Mouse (Mus musculus) forebrain, embryonic 13.5 days (tissue): ENCODE measurements at regions not wholly inside any gene's neighbourhood (a gene's known extent, or its start where the extent isn't known, plus 50 kb on each side); places are given as distances from the start of the nearest gene placed in this dataset.

Source experiments
- ATAC-seq: fragments of 200-750 bp; cut with Nextera tagmentation; 2 replicates; pipeline ENCODE4 v1.8.0; 2017
- H3K27ac ChIP-seq: fragments of 300-500 bp; sonication (generic); 2 replicates; pipeline ENCODE4 v1.5.1; 2015; ENCODE audit warnings: inconsistent platforms, mild to moderate bottlenecking, moderate library complexity
- H3K27me3 ChIP-seq: fragments of 300-500 bp; sonication (generic); 2 replicates; pipeline ENCODE4 v1.6.1; 2015; ENCODE audit warnings: mild to moderate bottlenecking, inconsistent platforms
- H3K36me3 ChIP-seq: fragments of 300-500 bp; sonication (generic); 2 replicates; pipeline ENCODE4 v1.6.1; 2015; ENCODE audit warnings: mild to moderate bottlenecking, inconsistent platforms; ENCODE audit not compliant: poor library complexity, severe bottlenecking
- H3K4me1 ChIP-seq: fragments of 300-500 bp; sonication (generic); 2 replicates; pipeline ENCODE4 v1.6.1; 2015; ENCODE audit warnings: inconsistent platforms
- H3K4me2 ChIP-seq: fragments of 300-500 bp; sonication (generic); 2 replicates; pipeline ENCODE4 v1.6.1; 2015; ENCODE audit warnings: inconsistent platforms, mild to moderate bottlenecking, moderate library complexity
- H3K4me3 ChIP-seq: fragments of 300-500 bp; sonication (generic); 2 replicates; pipeline ENCODE4 v1.5.1; 2015; ENCODE audit warnings: mild to moderate bottlenecking, inconsistent platforms
- H3K9ac ChIP-seq: fragments of 300-500 bp; sonication (generic); 2 replicates; pipeline ENCODE4 v1.6.1; 2015; ENCODE audit warnings: mild to moderate bottlenecking, inconsistent platforms
- H3K9me3 ChIP-seq: fragments of 300-500 bp; sonication (generic); replicated peaks from 2 replicates; pipeline ENCODE4 v1.6.1; 2016; ENCODE audit warnings: inconsistent platforms
- WGBS: fragments of 180-500 bp; shearing (Covaris S2); methylation state at CpG from one replicate; pipeline ENCODE4 v1.1.7; 2015; 5-methylcytosine and 5-hydroxymethylcytosine counted together

DNA sequence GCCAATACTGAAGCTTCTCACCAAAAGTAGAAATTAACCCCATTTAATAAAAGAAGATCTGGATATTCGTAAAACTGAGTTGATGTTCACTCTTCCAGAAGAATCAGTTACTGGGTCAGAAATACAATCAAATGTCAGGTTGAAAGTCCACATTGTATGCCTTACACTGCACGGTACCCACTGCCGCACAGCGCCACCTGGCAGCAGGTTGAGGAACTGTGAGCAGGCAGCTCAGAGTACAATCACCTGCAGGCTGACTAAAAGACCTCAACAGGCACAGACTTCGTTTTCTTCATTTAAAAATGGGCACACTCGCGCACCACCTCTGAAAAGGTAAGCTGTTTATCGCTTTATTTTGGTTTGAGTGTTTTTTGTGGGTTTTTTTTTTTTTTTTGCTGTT, 341.8 kb upstream of the Mms22l start:
- Histone ChIP-seq H3K27me3 (no peaks in the 10 kb centered on the region), H3K4me1 (peaks cover 5% of the 10 kb centered on the region; the same call in 1 of the 2 replicates), H3K4me2 (no peak overlapping the region), H3K9ac (no peak overlapping the region), H3K4me3 (no peak overlapping the region), H3K36me3 (no peaks in the 10 kb centered on the region), H3K9me3 (0 out of 2 replicates have a peak, but pooled peaks cover 3% of the 10 kb centered on the region), H3K27ac (no peak overlapping the region)
- peak; percentile 91 for ATAC-seq
- 16% methylated on average over 8 of the region's 8 CpGs for WGBS

DNA sequence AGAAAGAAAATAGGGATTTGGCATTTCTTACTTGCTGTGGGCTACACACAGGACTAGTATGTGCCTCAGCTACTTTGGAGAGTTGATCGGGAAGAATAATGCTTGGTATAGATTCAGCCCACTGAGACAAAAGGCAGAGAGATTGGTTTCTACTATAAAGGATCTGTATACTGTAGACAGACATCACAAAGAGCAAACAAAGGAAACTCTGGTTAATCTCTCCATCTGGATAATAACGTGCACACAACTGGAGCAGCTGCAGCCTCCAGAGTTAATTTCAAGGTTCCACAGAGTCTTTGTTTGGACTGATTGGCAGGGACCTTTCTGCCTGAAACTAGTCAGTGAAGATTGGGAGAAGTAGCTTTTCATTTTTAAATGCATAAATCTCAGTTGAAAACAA, 322.5 kb upstream of the Mms22l start:
- Histone ChIP-seq H3K4me2 (no peak overlapping the region), H3K27ac (peak overlapping the region; percentile 10; the same call in 1 of the 2 replicates), H3K27me3 (no peaks in the 10 kb centered on the region), H3K4me1 (peaks cover 5% of the 10 kb centered on the region; the same call in 1 of the 2 replicates), H3K9ac (no peak overlapping the region), H3K4me3 (no peak overlapping the region), H3K36me3 (no peaks in the 10 kb centered on the region), H3K9me3 (no peaks in the 10 kb centered on the region)
- WGBS: 12% methylated on average over 2 of the region's 2 CpGs
- peak; percentile 43; the same call in 1 of the 2 replicates for ATAC-seq

DNA sequence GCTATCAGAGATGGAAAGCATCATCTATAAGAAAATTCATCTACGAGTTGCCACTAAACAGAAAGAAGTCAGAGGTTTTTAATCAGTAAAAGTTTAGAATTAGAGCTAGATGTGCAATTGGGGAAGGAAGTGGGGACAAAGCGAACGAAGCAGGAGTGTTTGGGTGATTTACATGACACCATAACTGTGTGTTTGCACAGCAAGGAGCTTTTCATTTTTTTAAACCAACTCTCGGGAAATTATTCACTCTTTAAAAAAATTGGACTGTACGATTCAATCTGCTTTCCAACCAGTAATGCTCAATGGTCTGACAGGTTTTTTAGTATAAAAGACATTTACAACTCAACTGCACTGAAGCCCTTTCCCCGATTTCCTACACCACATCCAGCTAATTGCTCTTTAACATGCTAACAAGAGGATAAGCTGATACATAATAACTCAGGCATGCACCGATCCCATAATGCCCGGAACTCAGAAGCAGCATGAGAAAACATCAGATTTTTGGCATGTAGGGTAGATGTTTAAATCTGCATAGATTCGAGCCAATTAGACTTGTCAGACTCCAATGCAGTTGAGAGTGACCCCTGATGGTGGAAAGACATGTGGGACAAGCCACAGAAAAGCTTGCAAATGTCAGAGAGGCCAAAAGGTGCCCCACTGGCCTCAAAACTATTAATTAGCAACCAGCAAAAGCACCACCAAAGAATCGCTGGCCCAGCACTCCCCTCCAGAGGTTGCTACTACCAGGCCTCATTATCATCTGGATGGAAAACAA, 282.8 kb upstream of the Mms22l start:
- H3K36me3 ChIP-seq: no peaks in the 10 kb centered on the region
- H3K27me3 ChIP-seq: no peaks in the 10 kb centered on the region
- no peak overlapping the region for H3K9ac ChIP-seq
- H3K4me3 ChIP-seq: no peak overlapping the region
- H3K4me2 ChIP-seq: peak overlapping the region; percentile 33
- peak; percentile 91 for ATAC-seq
- no peaks in the 10 kb centered on the region for H3K9me3 ChIP-seq
- peak overlapping the region; percentile 67 for H3K27ac ChIP-seq
- 12% methylated on average over 10 of the region's 10 CpGs for WGBS
- H3K4me1 ChIP-seq: peaks cover 44% of the 10 kb centered on the region

DNA sequence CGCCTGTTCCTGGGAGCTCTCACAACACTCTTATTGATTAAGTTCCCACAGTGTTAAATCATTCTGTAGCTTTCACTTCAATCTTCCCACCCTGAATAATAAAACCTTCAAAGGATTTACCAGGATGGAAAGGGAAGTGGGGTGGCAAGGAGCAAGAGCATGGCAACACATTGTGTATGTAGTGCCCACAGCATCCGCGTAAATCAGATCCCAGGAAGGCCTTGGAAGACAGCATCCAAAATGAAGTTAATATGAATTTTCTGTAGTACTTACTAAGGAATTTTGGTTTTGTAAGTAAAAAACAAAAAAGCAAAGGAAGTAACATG, 282.3 kb upstream of the Mms22l start:
- Histone ChIP-seq H3K4me1 (peaks cover 49% of the 10 kb centered on the region), H3K4me2 (peak overlapping the region; percentile 33; the same call in 1 of the 2 replicates), H3K4me3 (no peak overlapping the region), H3K27ac (peak overlapping the region; percentile 67), H3K36me3 (no peaks in the 10 kb centered on the region), H3K9me3 (no peaks in the 10 kb centered on the region), H3K27me3 (no peaks in the 10 kb centered on the region), H3K9ac (no peak overlapping the region)
- WGBS: 13% methylated on average over 3 of the region's 3 CpGs
- ATAC-seq: no peak; the same call in 1 of the 2 replicates

DNA sequence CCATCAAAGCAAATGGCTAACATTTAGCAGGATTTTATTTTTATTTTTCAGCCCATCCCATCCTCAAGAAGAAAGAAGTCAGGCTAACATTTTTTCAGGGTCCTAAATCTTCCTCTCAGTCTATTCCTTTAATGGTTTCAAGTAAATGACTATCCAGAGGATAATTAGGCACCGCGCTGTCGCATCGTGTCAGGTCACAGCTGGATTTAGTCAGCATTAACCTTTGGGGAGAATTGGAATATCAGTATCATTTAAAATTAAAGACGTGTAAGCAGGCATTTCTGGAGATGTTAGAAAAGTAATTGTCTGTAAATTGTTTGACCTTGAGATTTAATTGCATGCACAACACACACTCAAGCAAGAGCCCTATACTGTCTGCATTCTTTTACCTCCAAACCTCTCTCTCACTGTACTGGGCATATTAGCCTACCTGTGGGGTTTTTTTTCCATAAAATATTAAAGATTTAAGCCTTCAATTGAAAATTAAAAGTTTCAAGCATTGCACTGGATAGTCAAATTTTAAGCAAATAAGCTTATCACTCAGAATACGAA, 277.8 kb upstream of the Mms22l start:
- Histone ChIP-seq H3K4me2 (peak overlapping the region; percentile 33; the same call in 1 of the 2 replicates), H3K27me3 (no peaks in the 10 kb centered on the region), H3K36me3 (no peaks in the 10 kb centered on the region), H3K4me3 (no peak overlapping the region), H3K9ac (no peak overlapping the region; the same call in 1 of the 2 replicates), H3K9me3 (no peaks in the 10 kb centered on the region), H3K27ac (peak overlapping the region; percentile 73), H3K4me1 (peaks cover 56% of the 10 kb centered on the region)
- no peak; the same call in 1 of the 2 replicates for ATAC-seq
- WGBS: 15% methylated on average over 6 of the region's 6 CpGs

DNA sequence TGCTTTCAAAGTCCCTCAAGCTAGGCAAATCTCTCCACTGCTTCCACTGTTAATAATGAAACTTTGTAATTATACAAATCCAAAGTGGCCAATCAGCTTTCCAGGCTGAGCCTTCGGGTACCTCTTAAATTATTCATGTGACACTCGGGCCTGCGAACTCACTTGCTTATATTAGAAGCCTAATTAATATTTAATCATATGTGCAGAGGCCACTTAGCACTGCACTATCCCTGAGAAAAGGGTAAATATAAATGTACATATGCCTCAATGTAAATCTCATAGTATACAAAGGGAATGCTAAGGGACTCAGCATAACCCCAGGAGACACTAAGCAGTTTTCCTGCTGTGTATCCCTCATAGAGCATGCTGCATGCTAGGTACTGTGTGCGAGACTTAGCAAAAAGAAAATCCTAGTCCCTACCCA, 277.2 kb upstream of the Mms22l start:
- Histone ChIP-seq H3K4me2 (0 out of 2 replicates have a peak overlapping the region, but pooled peaks have one; percentile 33), H3K27ac (peak overlapping the region; percentile 73), H3K9me3 (no peaks in the 10 kb centered on the region), H3K4me3 (no peak overlapping the region), H3K9ac (no peak overlapping the region), H3K27me3 (no peaks in the 10 kb centered on the region), H3K36me3 (no peaks in the 10 kb centered on the region), H3K4me1 (peaks cover 49% of the 10 kb centered on the region)
- WGBS: 18% methylated on average over 4 of the region's 4 CpGs
- peak; percentile 82 for ATAC-seq

DNA sequence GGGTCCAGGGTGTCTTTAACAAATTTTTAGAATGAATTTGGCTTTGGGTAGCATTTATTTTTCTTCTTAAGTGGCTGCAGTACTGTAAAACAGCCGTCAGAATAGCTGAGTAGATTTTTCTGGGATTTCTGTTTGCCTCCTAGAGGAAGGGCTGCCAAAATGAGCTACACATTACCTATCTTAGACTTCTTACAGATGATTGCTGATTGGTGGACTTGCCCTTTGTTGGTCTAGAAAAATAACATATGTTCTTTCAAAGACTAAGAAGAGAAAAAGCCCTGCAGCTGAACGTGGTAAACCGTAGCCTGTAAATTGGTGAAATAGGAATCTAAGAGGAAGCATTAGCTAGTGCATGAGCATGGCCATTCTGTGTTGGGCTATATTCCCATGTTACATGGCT, 276.7 kb upstream of the Mms22l start:
- Histone ChIP-seq H3K9ac (no peak overlapping the region), H3K4me1 (peaks cover 45% of the 10 kb centered on the region), H3K9me3 (no peaks in the 10 kb centered on the region), H3K36me3 (no peaks in the 10 kb centered on the region), H3K4me2 (no peak overlapping the region), H3K4me3 (no peak overlapping the region), H3K27me3 (no peaks in the 10 kb centered on the region), H3K27ac (peak overlapping the region; percentile 73)
- peak; percentile 64 for ATAC-seq
- WGBS: 40% methylated on average over 3 of the region's 3 CpGs

DNA sequence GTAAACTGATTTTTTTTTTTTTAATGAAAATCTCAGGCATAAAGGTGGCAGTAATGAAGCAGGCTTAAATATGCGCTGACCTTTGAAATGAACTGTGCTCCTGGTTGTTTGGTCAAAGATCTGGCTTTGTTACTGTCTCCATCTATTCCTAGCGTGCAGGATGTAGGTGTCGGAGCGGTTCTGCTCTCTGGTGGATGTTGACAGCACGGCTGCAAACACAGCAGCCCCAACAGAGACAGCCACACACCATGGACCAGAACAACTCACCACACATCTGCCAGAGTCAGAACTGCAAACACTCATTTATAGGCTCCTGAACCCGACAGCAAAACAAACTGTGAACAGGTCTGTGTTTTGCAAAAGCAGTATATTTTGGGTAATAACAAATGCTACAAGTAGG, 251.1 kb upstream of the Mms22l start:
- ATAC-seq: peak; percentile 46
- Histone ChIP-seq H3K36me3 (no peaks in the 10 kb centered on the region), H3K4me3 (no peak overlapping the region; the same call in 1 of the 2 replicates), H3K27me3 (no peaks in the 10 kb centered on the region), H3K9me3 (no peaks in the 10 kb centered on the region), H3K9ac (no peak overlapping the region), H3K4me1 (peaks cover 14% of the 10 kb centered on the region), H3K27ac (no peak overlapping the region), H3K4me2 (peak overlapping the region; percentile 24)
- WGBS: 36% methylated on average over 6 of the region's 6 CpGs

DNA sequence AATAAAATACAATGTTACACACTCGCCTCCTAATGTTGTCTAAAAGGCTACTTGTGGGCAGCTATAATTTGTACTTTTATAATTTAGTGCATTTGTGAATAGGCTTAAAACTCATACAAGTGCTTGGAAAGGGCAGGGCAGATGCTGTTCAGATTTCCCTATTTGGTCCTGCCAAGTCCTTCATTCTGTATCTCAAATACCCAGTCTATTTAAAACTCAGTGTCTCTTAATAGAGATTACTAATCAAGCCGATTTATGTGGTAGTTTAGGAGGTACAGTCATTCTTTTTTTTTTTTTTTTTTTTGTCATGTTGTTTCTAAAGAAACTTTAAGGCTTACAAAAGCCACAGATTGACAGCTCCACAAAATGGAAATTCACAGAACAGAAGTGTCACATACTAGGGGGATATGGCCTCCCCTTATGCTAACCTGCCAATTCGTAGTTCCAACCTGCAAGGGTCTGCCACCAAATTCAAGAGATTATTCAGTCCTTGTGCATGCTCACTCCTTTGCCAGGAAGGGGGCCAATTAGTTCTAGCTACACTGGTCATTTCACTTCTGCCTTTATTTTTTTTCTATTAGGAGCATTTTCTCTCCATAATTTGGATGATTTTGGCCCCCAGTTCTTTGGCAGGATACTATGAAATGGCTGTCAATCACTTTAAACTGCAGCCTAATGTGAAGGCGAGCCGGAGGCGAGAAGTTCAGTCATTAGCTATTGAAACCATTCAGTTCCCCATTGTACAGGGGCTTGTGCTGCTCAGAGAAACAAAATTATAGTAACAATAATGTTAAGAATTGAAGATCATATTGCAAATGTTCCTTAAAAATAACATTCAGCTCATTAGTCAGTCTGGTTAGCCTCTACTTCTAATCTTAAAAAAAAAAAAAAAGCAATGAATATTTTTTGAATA, 247.9 kb upstream of the Mms22l start:
- WGBS: 17% methylated on average over 6 of the region's 6 CpGs
- no peak overlapping the region for H3K9ac ChIP-seq
- no peaks in the 10 kb centered on the region for H3K36me3 ChIP-seq
- no peaks in the 10 kb centered on the region for H3K27me3 ChIP-seq
- peak overlapping the region; percentile 48; the same call in 1 of the 2 replicates for H3K27ac ChIP-seq
- no peaks in the 10 kb centered on the region for H3K9me3 ChIP-seq
- no peak overlapping the region for H3K4me2 ChIP-seq
- peak; percentile 96 for ATAC-seq
- H3K4me1 ChIP-seq: peaks cover 14% of the 10 kb centered on the region
- no peak overlapping the region for H3K4me3 ChIP-seq

DNA sequence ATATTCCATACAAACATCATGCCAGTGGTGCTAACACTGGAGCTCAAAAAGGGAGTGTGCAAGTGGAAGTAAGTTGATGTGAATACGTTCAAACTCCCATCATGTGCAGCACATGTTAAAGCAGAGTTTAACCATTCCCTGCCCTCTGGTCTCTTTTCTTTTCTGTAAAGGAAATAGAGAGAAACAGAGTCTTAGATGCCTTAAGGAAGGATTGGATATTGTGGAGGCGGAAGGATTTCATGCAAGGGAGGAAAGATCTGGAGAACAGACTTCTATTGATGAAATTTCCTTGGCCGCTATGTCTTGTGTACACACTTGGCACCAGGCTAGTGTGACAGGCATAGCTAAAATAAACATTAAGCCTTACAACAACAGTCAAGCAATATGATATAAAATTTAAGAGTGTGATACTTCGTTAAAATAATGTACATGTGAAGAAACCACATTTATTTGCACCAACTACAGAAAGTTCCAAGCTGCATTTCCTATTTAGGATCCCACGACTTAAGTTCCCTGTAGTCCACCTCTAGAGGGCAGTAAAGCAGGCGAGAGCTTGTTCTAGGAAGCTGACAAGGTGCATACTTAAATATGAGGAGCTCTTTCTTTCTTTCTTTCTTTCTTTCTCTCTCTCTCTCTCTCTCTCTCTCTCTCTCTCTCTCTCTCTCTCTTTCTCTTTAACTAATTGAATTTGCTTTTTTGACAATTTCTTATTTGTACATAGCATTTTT, 246.8 kb upstream of the Mms22l start:
- no peak overlapping the region for H3K9ac ChIP-seq
- no peaks in the 10 kb centered on the region for H3K27me3 ChIP-seq
- peak overlapping the region; percentile 74 for H3K27ac ChIP-seq
- no peak overlapping the region for H3K4me2 ChIP-seq
- peak; percentile 54 for ATAC-seq
- no peak overlapping the region for H3K4me3 ChIP-seq
- H3K4me1 ChIP-seq: peaks cover 14% of the 10 kb centered on the region
- H3K36me3 ChIP-seq: no peaks in the 10 kb centered on the region
- no peaks in the 10 kb centered on the region for H3K9me3 ChIP-seq
- WGBS: 18% methylated on average over 6 of the region's 6 CpGs

DNA sequence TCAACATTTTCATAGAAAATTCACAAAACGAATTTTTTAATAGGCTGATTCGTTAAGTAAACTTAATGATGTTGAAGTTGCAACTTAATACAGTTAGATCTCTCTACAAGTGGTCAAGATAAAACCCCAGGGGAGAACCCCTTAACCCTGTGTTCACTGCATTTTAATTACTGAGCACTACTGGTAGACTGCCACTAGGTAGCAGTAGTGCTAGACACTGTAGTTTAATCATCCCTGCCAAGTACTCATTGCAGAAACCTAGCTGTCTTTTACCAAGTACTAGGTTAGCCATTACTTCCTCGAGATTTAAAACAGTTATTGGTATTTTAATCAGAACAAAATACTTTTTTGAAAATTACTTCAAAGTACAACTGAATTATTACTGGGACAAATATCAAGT, 218.1 kb upstream of the Mms22l start:
- H3K9me3 ChIP-seq: peaks cover 4% of the 10 kb centered on the region; the same call in 1 of the 2 replicates
- H3K4me1 ChIP-seq: no peaks in the 10 kb centered on the region
- no peak overlapping the region for H3K4me3 ChIP-seq
- no peak overlapping the region for H3K4me2 ChIP-seq
- H3K27me3 ChIP-seq: no peaks in the 10 kb centered on the region
- no peaks in the 10 kb centered on the region for H3K36me3 ChIP-seq
- WGBS: 54% methylated on average over 3 of the region's 3 CpGs
- H3K27ac ChIP-seq: no peak overlapping the region
- no peak for ATAC-seq
- H3K9ac ChIP-seq: no peak overlapping the region
